Mouse (Mus musculus) embryonic facial prominence, embryonic 12.5 days (tissue): ENCODE results near the gene Rras. TPM values are rescaled to one million over a fixed set of nuclear protein-coding genes. Genes with fewer than 3 reads are reported as not detected.

ENCODE experiments used
- ATAC-seq: fragments of 200-750 bp; cut with Nextera tagmentation; 2 replicates; pipeline ENCODE4 v1.8.0; 2017; ENCODE audit not compliant: insufficient number of reproducible peaks, insufficient read depth, low FRiP score, low TSS enrichment
- H3K27ac ChIP-seq: fragments of 300-500 bp; sonication (generic); 2 replicates; pipeline ENCODE4 v1.5.1; 2016; ENCODE audit warnings: mild to moderate bottlenecking
- H3K27me3 ChIP-seq: fragments of 300-500 bp; sonication (generic); 2 replicates; pipeline ENCODE4 v1.6.1; 2016; ENCODE audit warnings: mild to moderate bottlenecking, moderate library complexity
- H3K36me3 ChIP-seq: fragments of 300-500 bp; sonication (generic); 2 replicates; pipeline ENCODE4 v1.6.1; 2016; ENCODE audit warnings: mild to moderate bottlenecking
- H3K4me1 ChIP-seq: fragments of 300-500 bp; sonication (generic); 2 replicates; pipeline ENCODE4 v1.6.1; 2016
- H3K4me2 ChIP-seq: fragments of 300-500 bp; sonication (generic); replicated peaks from 2 replicates; pipeline ENCODE4 v1.6.1; 2016; ENCODE audit warnings: mild to moderate bottlenecking, moderate library complexity
- H3K4me3 ChIP-seq: fragments of 300-500 bp; sonication (generic); 2 replicates; pipeline ENCODE4 v1.5.1; 2016; ENCODE audit warnings: mild to moderate bottlenecking
- H3K9ac ChIP-seq: fragments of 300-500 bp; sonication (generic); 2 replicates; pipeline ENCODE4 v1.6.1; 2016; ENCODE audit warnings: mild to moderate bottlenecking, moderate library complexity
- H3K9me3 ChIP-seq: fragments of 300-500 bp; sonication (generic); 2 replicates; pipeline ENCODE4 v1.6.1; 2016; ENCODE audit warnings: mild to moderate bottlenecking, moderate library complexity
- WGBS: fragments of 180-500 bp; shearing (Covaris S2); methylation state at CpG from one replicate; pipeline ENCODE4 v1.1.7; 2016; 5-methylcytosine and 5-hydroxymethylcytosine counted together
- polyA plus RNA-seq: library from polyadenylated mRNA; unstranded; fragments of >200 nt; fragmentation: Nextera tagmentation; extraction: Ambion mirVana; gene quantifications from 2 replicates; pipeline ENCODE4 v1.2.1, GENCODE M21; 2016

Rras gene
- polyA plus RNA-seq, 1 experiment from 2014 or later, result 26.1 TPM

GRCm38 (mm10) chr7:44984833-44985164, 33.0 kb upstream of the Rras start:
- 49% methylated on average over 3 of the region's 3 CpGs for WGBS
- Histone ChIP-seq H3K9ac (peak overlapping the region; percentile 25; the same call in 1 of the 2 replicates), H3K36me3 (peaks cover 36% of the 10 kb centered on the region), H3K27me3 (no peaks in the 10 kb centered on the region), H3K27ac (peak overlapping the region; percentile 31; the same call in 1 of the 2 replicates), H3K4me1 (peaks cover 25% of the 10 kb centered on the region), H3K4me3 (peak overlapping the region; percentile 96), H3K4me2 (peak overlapping the region; percentile 67), H3K9me3 (no peaks in the 10 kb centered on the region)
- ATAC-seq, result no peak

GRCm38 (mm10) chr7:44985595-44986191, 32.1 kb upstream of the Rras start:
- Histone ChIP-seq H3K9ac (peak overlapping the region; percentile 97), H3K36me3 (peaks cover 27% of the 10 kb centered on the region), H3K9me3 (no peaks in the 10 kb centered on the region), H3K27me3 (no peaks in the 10 kb centered on the region), H3K27ac (peak overlapping the region; percentile 95), H3K4me3 (peak overlapping the region; percentile 96), H3K4me2 (peak overlapping the region; percentile 67), H3K4me1 (peaks cover 25% of the 10 kb centered on the region)
- ATAC-seq, result no peak
- WGBS, result under 1% methylated on average over 44 of the region's 45 CpGs

- Histone ChIP-seq H3K27me3 (no peaks in the 10 kb centered on the region), H3K9me3 (no peaks in the 10 kb centered on the region), H3K4me3 (peak within 1 kb of the TSS; percentile 96), H3K4me1 (peaks cover 25% of the 10 kb centered on the region), H3K36me3 (peaks cover 26% of the 10 kb centered on the region), H3K27ac (peak within 1 kb of the TSS; percentile 96), H3K4me2 (peak within 1 kb of the TSS; percentile 67), H3K9ac (peak within 1 kb of the TSS; percentile 97)
- peak; percentile 97 for ATAC-seq
- WGBS, result under 1% methylated on average over 42 of the region's 42 CpGs
Observed at GRCm38 (mm10) chr7:44986192-44986878, 31.4 kb upstream of the Rras start, which contains the start of gene Prmt1. Gene Prmt1 (minus strand): TSS chr7:44986568.

GRCm38 (mm10) chr7:44986879-44987718, 30.7 kb upstream of the Rras start:
- ATAC-seq, result no peak; the same call in none of the 2 replicates
- Histone ChIP-seq H3K9ac (peak overlapping the region; percentile 69), H3K4me1 (peaks cover 25% of the 10 kb centered on the region), H3K27me3 (no peaks in the 10 kb centered on the region), H3K4me2 (peak overlapping the region; percentile 62), H3K27ac (peak overlapping the region; percentile 96), H3K4me3 (peak overlapping the region; percentile 96), H3K9me3 (no peaks in the 10 kb centered on the region), H3K36me3 (peaks cover 26% of the 10 kb centered on the region)
- 1% methylated on average over 29 of the region's 29 CpGs for WGBS

GRCm38 (mm10) chr7:44996672-44997071, 21.1 kb upstream of the Rras start:
- no peaks in the 10 kb centered on the region for H3K27me3 ChIP-seq
- ATAC-seq, result no peak
- 11% methylated on average over 10 of the region's 10 CpGs for WGBS
- peak overlapping the region; percentile 83 for H3K9ac ChIP-seq
- H3K36me3 ChIP-seq, result peaks cover 62% of the 10 kb centered on the region
- peak overlapping the region; percentile 89 for H3K4me2 ChIP-seq
- H3K4me1 ChIP-seq, result peaks cover 25% of the 10 kb centered on the region
- no peaks in the 10 kb centered on the region for H3K9me3 ChIP-seq
- peak overlapping the region; percentile 85 for H3K27ac ChIP-seq
- peak overlapping the region; percentile 74 for H3K4me3 ChIP-seq

GRCm38 (mm10) chr7:44997231-44997939, 20.4 kb upstream of the Rras start, which contains the start of gene Irf3:
Gene Irf3 (plus strand): TSS chr7:44997648.
- H3K27me3 ChIP-seq, result no peaks in the 10 kb centered on the region
- H3K36me3 ChIP-seq, result peaks cover 62% of the 10 kb centered on the region
- peak within 1 kb of the TSS; percentile 89 for H3K4me2 ChIP-seq
- H3K4me3 ChIP-seq, result peak within 1 kb of the TSS; percentile 74
- H3K9me3 ChIP-seq, result no peaks in the 10 kb centered on the region
- H3K9ac ChIP-seq, result peak within 1 kb of the TSS; percentile 83
- peaks cover 25% of the 10 kb centered on the region for H3K4me1 ChIP-seq
- WGBS, result under 1% methylated on average over 43 of the region's 43 CpGs
- peak within 1 kb of the TSS; percentile 85 for H3K27ac ChIP-seq
- ATAC-seq, result peak; percentile 88

GRCm38 (mm10) chr7:44997940-44998428, 19.8 kb upstream of the Rras start:
- peak overlapping the region; percentile 74 for H3K4me3 ChIP-seq
- peak overlapping the region; percentile 89 for H3K4me2 ChIP-seq
- ATAC-seq, result no peak
- H3K27me3 ChIP-seq, result no peaks in the 10 kb centered on the region
- H3K4me1 ChIP-seq, result peaks cover 25% of the 10 kb centered on the region
- H3K9me3 ChIP-seq, result no peaks in the 10 kb centered on the region
- WGBS, result 4% methylated on average over 15 of the region's 15 CpGs
- H3K9ac ChIP-seq, result peak overlapping the region; percentile 83
- peak overlapping the region; percentile 85 for H3K27ac ChIP-seq
- peaks cover 62% of the 10 kb centered on the region for H3K36me3 ChIP-seq

- H3K36me3 ChIP-seq, result peaks cover 62% of the 10 kb centered on the region
- H3K4me2 ChIP-seq, result peak within 1 kb of the TSS; percentile 89
- peak within 1 kb of the TSS; percentile 74 for H3K4me3 ChIP-seq
- H3K9me3 ChIP-seq, result no peaks in the 10 kb centered on the region
- no peaks in the 10 kb centered on the region for H3K27me3 ChIP-seq
- peaks cover 25% of the 10 kb centered on the region for H3K4me1 ChIP-seq
- peak within 1 kb of the TSS; percentile 85 for H3K27ac ChIP-seq
- 3% methylated on average over 18 of the region's 18 CpGs for WGBS
- no peak for ATAC-seq
- H3K9ac ChIP-seq, result peak within 1 kb of the TSS; percentile 83
Observed at GRCm38 (mm10) chr7:44998501-44998955, 19.2 kb upstream of the Rras start, which contains the start of gene Bcl2l12. Gene Bcl2l12 (minus strand): TSS chr7:44998712.

- Histone ChIP-seq H3K27ac (no peak overlapping the region), H3K9ac (no peak overlapping the region), H3K4me3 (no peak overlapping the region), H3K4me2 (no peak overlapping the region), H3K36me3 (peaks cover 62% of the 10 kb centered on the region), H3K27me3 (no peaks in the 10 kb centered on the region), H3K9me3 (no peaks in the 10 kb centered on the region), H3K4me1 (peaks cover 25% of the 10 kb centered on the region)
- no peak for ATAC-seq
- 79% methylated on average over 11 of the region's 11 CpGs for WGBS
Observed at GRCm38 (mm10) chr7:44999753-45000152, 18.0 kb upstream of the Rras start.

- 89% methylated on average over 21 of the region's 21 CpGs for WGBS
- Histone ChIP-seq H3K4me2 (no peak overlapping the region), H3K4me1 (peaks cover 24% of the 10 kb centered on the region), H3K9me3 (no peaks in the 10 kb centered on the region), H3K27ac (no peak overlapping the region), H3K4me3 (no peak overlapping the region), H3K9ac (no peak overlapping the region), H3K36me3 (peaks cover 62% of the 10 kb centered on the region), H3K27me3 (no peaks in the 10 kb centered on the region)
- no peak for ATAC-seq
Observed at GRCm38 (mm10) chr7:45000539-45001114, 17.1 kb upstream of the Rras start.
